Mouse (Mus musculus) heart, embryonic 13.5 days (tissue): ENCODE data around the gene Olfr994. TPM values are rescaled to one million over a fixed set of nuclear protein-coding genes. Genes with fewer than 3 reads are reported as not detected.

Source experiments
- ATAC-seq: fragments of 200-750 bp; cut with Nextera tagmentation; 2 replicates; pipeline ENCODE4 v1.8.0; 2017; ENCODE audit warnings: moderate TSS enrichment; ENCODE audit not compliant: insufficient number of reproducible peaks, low FRiP score, low TSS enrichment; ENCODE audit errors: extremely low read depth
- H3K27ac ChIP-seq: fragments of 300-500 bp; sonication (generic); replicated peaks from 2 replicates; pipeline ENCODE4 v1.5.1; 2015; ENCODE audit warnings: moderate library complexity, mild to moderate bottlenecking, inconsistent platforms
- H3K27me3 ChIP-seq: fragments of 300-500 bp; sonication (generic); replicated peaks from 2 replicates; pipeline ENCODE4 v1.6.1; 2015; ENCODE audit warnings: mild to moderate bottlenecking, inconsistent platforms
- H3K36me3 ChIP-seq: fragments of 300-500 bp; sonication (generic); 2 replicates; pipeline ENCODE4 v1.6.1; 2015; ENCODE audit warnings: mild to moderate bottlenecking, inconsistent platforms
- H3K4me1 ChIP-seq: fragments of 300-500 bp; sonication (generic); 2 replicates; pipeline ENCODE4 v1.6.1; 2015; ENCODE audit warnings: inconsistent platforms
- H3K4me2 ChIP-seq: fragments of 300-500 bp; sonication (generic); 2 replicates; pipeline ENCODE4 v1.6.1; 2015; ENCODE audit warnings: inconsistent platforms, mild to moderate bottlenecking, moderate library complexity
- H3K4me3 ChIP-seq: fragments of 300-500 bp; sonication (generic); 2 replicates; pipeline ENCODE4 v1.5.1; 2015; ENCODE audit warnings: moderate library complexity, mild to moderate bottlenecking, inconsistent platforms
- H3K9ac ChIP-seq: fragments of 300-500 bp; sonication (generic); 2 replicates; pipeline ENCODE4 v1.6.1; 2015; ENCODE audit warnings: inconsistent platforms, mild to moderate bottlenecking, moderate library complexity
- H3K9me3 ChIP-seq: fragments of 300-500 bp; sonication (generic); 2 replicates; pipeline ENCODE4 v1.6.1; 2016; ENCODE audit warnings: inconsistent platforms
- WGBS: fragments of 180-500 bp; shearing (Covaris S2); methylation state at CpG from one replicate; pipeline ENCODE4 v1.1.7; 2015; ENCODE audit warnings: mixed read lengths; 5-methylcytosine and 5-hydroxymethylcytosine counted together
- polyA plus RNA-seq: library from polyadenylated mRNA; unstranded; fragments of >200 nt; fragmentation: Nextera tagmentation; extraction: Ambion mirVana; gene quantifications from 2 replicates; pipeline ENCODE4 v1.2.1, GENCODE M21; 2015

Gene Olfr994
- polyA plus RNA-seq: not detected in 2 replicates

DNA sequence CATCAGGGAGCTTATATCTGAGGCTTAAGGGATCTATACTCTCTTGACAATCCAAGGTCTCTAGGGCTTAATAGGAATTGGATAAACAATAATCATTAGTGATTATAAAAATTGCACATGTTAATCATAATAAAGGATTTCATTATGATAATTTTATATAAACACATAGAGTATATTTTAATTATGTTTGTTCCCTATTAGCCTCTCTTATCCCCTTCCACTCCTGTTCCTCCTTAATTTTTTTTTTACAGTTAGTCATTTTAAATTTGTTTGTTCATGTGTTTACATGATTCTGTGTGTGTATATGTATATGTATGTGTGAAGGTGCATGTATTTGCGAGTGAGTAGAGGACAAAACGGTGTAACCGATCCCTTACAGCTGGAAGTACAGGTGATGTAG, at the start of gene Olfr994:
Gene Olfr994, minus strand, starts transcription at position 101 of the 400 bp plus-strand sequence.
- Histone ChIP-seq H3K9ac (no peak within 1 kb of the TSS), H3K4me1 (no peaks in the 10 kb centered on the region), H3K4me3 (no peak within 1 kb of the TSS), H3K27me3 (no peaks in the 10 kb centered on the region), H3K36me3 (no peaks in the 10 kb centered on the region), H3K27ac (no peak within 1 kb of the TSS), H3K9me3 (no peaks in the 10 kb centered on the region), H3K4me2 (no peak within 1 kb of the TSS)
- WGBS: 77% methylated on average over 3 of the region's 3 CpGs
- ATAC-seq: no peak

DNA sequence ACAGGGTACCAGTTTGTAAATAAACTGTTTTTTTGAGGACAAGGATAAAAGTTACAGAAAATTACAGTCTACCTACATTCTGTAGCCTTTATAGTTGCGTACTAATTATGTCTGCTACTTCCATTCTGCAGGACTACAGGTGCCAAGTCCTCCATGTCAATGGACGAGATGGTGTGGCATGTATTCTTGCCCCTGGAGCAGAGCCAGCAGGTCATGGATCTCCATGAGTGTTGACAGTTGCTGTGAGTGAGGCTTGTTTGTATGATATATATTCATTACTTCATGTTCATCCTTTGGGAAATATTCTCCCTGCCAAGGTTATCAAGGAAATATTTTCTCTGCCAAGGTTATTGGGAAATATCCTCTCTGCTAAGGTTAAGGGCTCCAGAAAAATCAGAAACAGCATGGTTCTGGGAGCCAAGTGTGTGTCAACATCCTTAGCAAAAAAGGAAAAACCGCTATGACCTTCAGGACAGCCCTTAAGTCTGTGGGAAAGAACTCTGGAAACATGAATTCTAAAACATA, 30.6 kb upstream of the Olfr994 start:
- no peak overlapping the region for H3K27ac ChIP-seq
- H3K9ac ChIP-seq: no peak overlapping the region
- peaks cover 11% of the 10 kb centered on the region for H3K9me3 ChIP-seq
- H3K4me3 ChIP-seq: no peak overlapping the region
- H3K4me2 ChIP-seq: no peak overlapping the region
- H3K4me1 ChIP-seq: no peaks in the 10 kb centered on the region
- H3K27me3 ChIP-seq: no peaks in the 10 kb centered on the region
- no peak for ATAC-seq
- 57% methylated on average over 3 of the region's 3 CpGs for WGBS
- no peaks in the 10 kb centered on the region for H3K36me3 ChIP-seq

DNA sequence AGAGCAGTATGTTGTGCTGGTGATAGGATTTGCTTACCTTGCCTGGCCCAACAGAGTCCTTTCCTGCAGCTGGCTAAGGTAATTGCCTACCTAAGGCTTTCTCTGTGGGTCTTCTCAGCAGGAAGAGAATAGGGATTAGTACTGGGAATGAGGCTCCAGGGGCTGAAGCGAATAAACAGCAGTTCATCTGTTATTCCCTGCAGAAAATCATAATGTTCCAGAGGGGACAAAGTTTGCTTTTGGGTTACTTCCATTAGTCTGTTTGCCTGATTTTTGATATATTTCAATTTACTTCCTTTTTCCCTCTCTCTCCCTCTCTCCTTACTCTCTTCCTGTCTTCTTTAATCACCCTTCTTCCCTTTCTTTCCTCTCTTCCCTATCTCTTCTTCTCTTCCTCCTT, 7.3 kb upstream of the Olfr994 start, which contains the start of gene Olfr995:
Gene Olfr995, minus strand, starts transcription at position 101 of the 400 bp plus-strand sequence.
- Histone ChIP-seq H3K4me2 (no peak within 1 kb of the TSS), H3K27ac (no peak within 1 kb of the TSS), H3K4me3 (no peak within 1 kb of the TSS), H3K9me3 (no peaks in the 10 kb centered on the region), H3K9ac (no peak within 1 kb of the TSS), H3K4me1 (no peaks in the 10 kb centered on the region), H3K27me3 (no peaks in the 10 kb centered on the region), H3K36me3 (no peaks in the 10 kb centered on the region)
- WGBS: 18% methylated on average over 1 of the region's 1 CpGs
- ATAC-seq: no peak

DNA sequence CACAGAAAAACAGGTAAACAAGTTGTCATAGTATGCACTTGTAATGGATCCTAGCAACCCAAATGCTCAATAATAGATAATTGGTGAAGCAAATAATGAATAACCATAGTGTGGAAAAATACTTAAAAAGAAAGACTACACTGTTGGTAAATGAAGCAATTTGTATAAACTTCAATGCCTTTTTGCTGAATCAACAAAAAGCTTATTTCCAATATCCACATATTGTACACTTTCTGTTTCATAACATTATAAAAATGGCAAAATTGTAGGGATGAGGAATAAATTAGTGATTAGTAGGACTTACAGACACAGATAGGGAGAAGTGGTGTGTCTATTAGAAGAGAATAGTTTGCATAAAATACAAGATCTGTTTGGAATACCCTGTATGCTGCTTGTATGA, 6.3 kb upstream of the Olfr994 start:
- Histone ChIP-seq H3K27me3 (no peaks in the 10 kb centered on the region), H3K9me3 (no peaks in the 10 kb centered on the region), H3K36me3 (no peaks in the 10 kb centered on the region), H3K27ac (no peak overlapping the region), H3K4me2 (no peak overlapping the region), H3K4me3 (no peak overlapping the region), H3K9ac (no peak overlapping the region), H3K4me1 (no peaks in the 10 kb centered on the region)
- no peak for ATAC-seq

DNA sequence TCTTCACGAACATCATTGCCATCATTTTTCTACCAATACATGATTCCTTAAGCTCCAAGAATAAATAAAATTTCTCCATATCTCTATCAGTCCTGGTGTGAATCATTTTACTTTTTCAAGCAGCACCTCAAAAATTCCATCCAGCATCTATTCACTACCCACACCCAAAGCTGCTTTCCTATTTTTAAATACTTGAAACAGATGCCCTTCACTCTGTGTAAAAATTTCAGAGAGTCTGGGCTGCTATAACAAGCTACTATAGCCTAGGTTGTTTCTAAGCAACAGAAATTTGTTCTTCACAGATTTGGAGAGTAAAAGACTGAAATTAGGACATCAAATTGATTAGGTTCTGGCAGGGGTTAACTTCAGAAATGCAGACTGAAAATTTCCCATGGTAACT, 10.4 kb downstream of the Olfr994 start:
- Histone ChIP-seq H3K27me3 (no peaks in the 10 kb centered on the region), H3K4me2 (no peak overlapping the region), H3K27ac (no peak overlapping the region), H3K9ac (no peak overlapping the region), H3K9me3 (0 out of 2 replicates have a peak, but pooled peaks cover 2% of the 10 kb centered on the region), H3K4me3 (no peak overlapping the region), H3K36me3 (no peaks in the 10 kb centered on the region), H3K4me1 (no peaks in the 10 kb centered on the region)
- no peak for ATAC-seq
- 63% methylated on average over 1 of the region's 1 CpGs for WGBS

DNA sequence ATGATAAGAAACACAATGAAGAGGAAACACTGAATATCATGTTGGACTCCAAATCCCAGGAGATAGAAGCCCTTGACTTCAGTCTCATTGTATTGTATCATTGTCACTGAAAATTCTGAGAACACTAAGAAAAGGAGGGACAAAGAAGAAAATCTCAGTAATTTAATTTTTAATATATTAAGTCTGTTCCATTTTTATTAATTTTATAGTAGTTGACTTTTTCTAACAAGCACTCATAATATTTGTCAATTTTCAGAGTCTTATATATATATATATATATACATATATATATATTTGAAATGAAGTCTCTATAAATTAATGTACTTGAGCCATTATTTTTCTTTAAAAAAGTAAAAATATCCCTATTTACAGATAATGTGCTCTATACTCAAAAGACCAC, 21.5 kb downstream of the Olfr994 start, which contains the start of gene Olfr993:
Gene Olfr993, minus strand, starts transcription at position 101 of the 400 bp plus-strand sequence.
- H3K4me2 ChIP-seq: no peak within 1 kb of the TSS
- no peak within 1 kb of the TSS for H3K27ac ChIP-seq
- no peaks in the 10 kb centered on the region for H3K4me1 ChIP-seq
- no peaks in the 10 kb centered on the region for H3K27me3 ChIP-seq
- no peak for ATAC-seq
- no peak within 1 kb of the TSS for H3K4me3 ChIP-seq
- no peaks in the 10 kb centered on the region for H3K36me3 ChIP-seq
- H3K9ac ChIP-seq: no peak within 1 kb of the TSS
- H3K9me3 ChIP-seq: no peaks in the 10 kb centered on the region

DNA sequence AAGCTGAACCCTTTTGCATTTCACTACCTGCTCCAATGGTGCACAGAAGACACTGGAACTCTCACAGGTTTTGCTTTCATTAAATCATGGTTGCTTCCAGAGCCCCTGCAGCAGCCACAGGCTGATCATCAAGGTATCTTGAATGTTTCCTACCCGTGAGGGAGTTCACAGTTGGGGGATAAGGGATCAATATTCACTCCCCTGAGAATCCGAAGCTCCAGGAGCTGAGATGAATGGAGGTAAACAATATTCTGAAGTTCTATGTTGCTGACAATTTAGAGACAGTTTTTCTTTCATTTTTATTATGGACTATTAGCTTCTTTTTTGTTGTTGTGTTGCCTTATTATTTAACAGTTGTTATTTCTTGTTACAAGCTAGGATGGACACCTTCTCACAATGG, 26.9 kb downstream of the Olfr994 start, which contains the start of gene Olfr992:
Gene Olfr992, minus strand, starts transcription at position 101 of the 400 bp plus-strand sequence.
- no peaks in the 10 kb centered on the region for H3K9me3 ChIP-seq
- no peak within 1 kb of the TSS for H3K9ac ChIP-seq
- H3K36me3 ChIP-seq: no peaks in the 10 kb centered on the region
- H3K27ac ChIP-seq: no peak within 1 kb of the TSS
- no peaks in the 10 kb centered on the region for H3K4me1 ChIP-seq
- WGBS: 46% methylated on average over 2 of the region's 2 CpGs
- H3K4me3 ChIP-seq: no peak within 1 kb of the TSS
- ATAC-seq: no peak
- no peaks in the 10 kb centered on the region for H3K27me3 ChIP-seq
- H3K4me2 ChIP-seq: no peak within 1 kb of the TSS

Other genes with a start within 250 kb of the Olfr994 start
- gene Lrrc55, start 239.3 kb downstream of the Olfr994 start, polyA plus RNA-seq: 0.32 and 0.35 TPM in 2 replicates
- gene Olfr987, start 97.1 kb downstream of the Olfr994 start, polyA plus RNA-seq: not detected in 2 replicates
- not detected in 2 replicates for gene Olfr988, start 73.2 kb downstream of the Olfr994 start, polyA plus RNA-seq
- not detected in 2 replicates for gene Olfr992, start 27.0 kb downstream of the Olfr994 start, polyA plus RNA-seq
- gene Olfr993, start 21.6 kb downstream of the Olfr994 start, polyA plus RNA-seq: not detected in 2 replicates
- not detected in 2 replicates for gene Olfr995, start 7.2 kb upstream of the Olfr994 start, polyA plus RNA-seq
- gene 4833423E24Rik, start 82.6 kb upstream of the Olfr994 start, polyA plus RNA-seq: not detected in 2 replicates
- gene Olfr996, start 142.8 kb upstream of the Olfr994 start, polyA plus RNA-seq: not detected in 2 replicates
- not detected in 2 replicates for gene Olfr998, start 152.5 kb upstream of the Olfr994 start, polyA plus RNA-seq
- gene Olfr1000, start 175.5 kb upstream of the Olfr994 start, polyA plus RNA-seq: not detected in 2 replicates
- gene Olfr1002, start 214.3 kb upstream of the Olfr994 start, polyA plus RNA-seq: not detected in 2 replicates
- gene Olfr154, start 228.0 kb upstream of the Olfr994 start, polyA plus RNA-seq: not detected in 2 replicates
- gene Olfr1006, start 242.3 kb upstream of the Olfr994 start, polyA plus RNA-seq: not detected in 2 replicates